20 mouse cellular contexts compared by ENCODE assay signal in genomic region chr7:16349999-16350398, GRCm38 (mm10). TPM values are rescaled to one million over a fixed set of nuclear protein-coding genes. Genes with fewer than 3 reads are reported as not detected.
A peak's percentile ranks its signal among the peaks of the same experiment; 100 is the strongest.
DNase-seq lines count a peak whose midpoint lies in the region; ATAC-seq lines count a peak whose summit lies in the region.
"Had no signal": no experiment of that assay in that cellular context is flagged by ENCODE, and none has a peak within 500 bp of the region (broad histone marks: within the 10 kb centered on the region; RNA-seq: fewer than 3 reads in every experiment).

No protein-coding gene starts in this region.

- DNase-seq in heart, postnatal 4 days, result no peak
- peak; percentile 13 to 21 for DNase-seq in CD8-positive naive resting alpha-beta T cell, adult 2 months (ENCODE audit: low read depth in 2 of 2, low spot score in 2 of 2)
- DNase-seq in kidney, postnatal 10 days, result peak; percentile 37
- DNase-seq in cerebellum, adult 11 months, result no peak
- no peak for DNase-seq in gastrocnemius, adult 18-20 months (ENCODE audit: low spot score)
- DNase-seq: adrenal gland, postnatal 36 days; cerebellum, adult 18-20 months; cerebellum, postnatal 25 days; embryo, embryonic 11 days; gastrocnemius, adult 2 months; thymus, postnatal 4 days had no signal

- no peak for ATAC-seq in heart, embryonic 12.5 days (ENCODE audit: insufficient number of reproducible peaks, low FRiP score)
- ATAC-seq in heart, embryonic 13.5 days (ENCODE audit: extremely low read depth, insufficient number of reproducible peaks, low FRiP score, low TSS enrichment), result no peak
- ATAC-seq: forebrain, embryonic 16.5 days; intestine, embryonic 15.5 days; midbrain, embryonic 13.5 days had no signal

- peak overlapping the region; percentile 64; the same call in 1 of the 2 replicates for H3K27ac ChIP-seq in heart, embryonic 12.5 days (ENCODE audit: poor library complexity, severe bottlenecking)
- peak overlapping the region; percentile 76 for H3K27ac ChIP-seq in heart, embryonic 13.5 days (replicated peaks)
- H3K27ac ChIP-seq: gastrocnemius, adult 2 months; hindbrain, embryonic 15.5 days; intestine, embryonic 15.5 days; layer of hippocampus, adult 2 months; limb, embryonic 15.5 days; liver, embryonic 15.5 days; midbrain, embryonic 13.5 days had no signal

- no peak overlapping the region for H3K9ac ChIP-seq in heart, embryonic 12.5 days
- no peak overlapping the region for H3K9ac ChIP-seq in heart, embryonic 13.5 days
- H3K9ac ChIP-seq: hindbrain, embryonic 15.5 days; intestine, embryonic 15.5 days; limb, embryonic 15.5 days; liver, embryonic 15.5 days; midbrain, embryonic 13.5 days had no signal

- no peaks in the 10 kb centered on the region for H3K9me3 ChIP-seq in heart, embryonic 12.5 days (replicated peaks)
- no peaks in the 10 kb centered on the region; the same call in 1 of the 2 replicates for H3K9me3 ChIP-seq in heart, embryonic 13.5 days
- H3K9me3 ChIP-seq: hindbrain, embryonic 15.5 days; intestine, embryonic 15.5 days; limb, embryonic 15.5 days; liver, embryonic 15.5 days; midbrain, embryonic 13.5 days had no signal

- H3K27me3 ChIP-seq in heart, embryonic 12.5 days (replicated peaks), result no peaks in the 10 kb centered on the region
- no peaks in the 10 kb centered on the region for H3K27me3 ChIP-seq in heart, embryonic 13.5 days (replicated peaks)
- H3K27me3 ChIP-seq: hindbrain, embryonic 15.5 days; intestine, embryonic 15.5 days; limb, embryonic 15.5 days; liver, embryonic 15.5 days; midbrain, embryonic 13.5 days had no signal

- no peak overlapping the region for H3K4me2 ChIP-seq in heart, embryonic 12.5 days
- peak overlapping the region; percentile 2; the same call in 1 of the 2 replicates for H3K4me2 ChIP-seq in heart, embryonic 13.5 days
- H3K4me2 ChIP-seq: hindbrain, embryonic 15.5 days; intestine, embryonic 15.5 days; limb, embryonic 15.5 days; liver, embryonic 15.5 days; midbrain, embryonic 13.5 days had no signal

- H3K4me1 ChIP-seq in heart, embryonic 12.5 days (replicated peaks), result peaks cover 16% of the 10 kb centered on the region
- peaks cover 17% of the 10 kb centered on the region for H3K4me1 ChIP-seq in heart, embryonic 13.5 days
- H3K4me1 ChIP-seq: hindbrain, embryonic 15.5 days; intestine, embryonic 15.5 days; limb, embryonic 15.5 days; midbrain, embryonic 13.5 days had no signal

- H3K4me3 ChIP-seq in heart, embryonic 12.5 days, result no peak overlapping the region
- H3K4me3 ChIP-seq in heart, embryonic 13.5 days, result no peak overlapping the region
- H3K4me3 ChIP-seq: gastrocnemius, adult 2 months; hindbrain, embryonic 15.5 days; intestine, embryonic 15.5 days; layer of hippocampus, adult 2 months; limb, embryonic 15.5 days; liver, embryonic 15.5 days; midbrain, embryonic 13.5 days had no signal

- peaks cover 65% of the 10 kb centered on the region for H3K36me3 ChIP-seq in heart, embryonic 12.5 days
- H3K36me3 ChIP-seq in heart, embryonic 13.5 days, result peaks cover 77% of the 10 kb centered on the region

- WGBS in heart, embryonic 12.5 days, result 51% methylated on average over 5 of the region's 5 CpGs
- WGBS in heart, embryonic 13.5 days, result 50% methylated on average over 5 of the region's 5 CpGs

RNA-seq across cellular contexts. Expression of gene Sae1, which starts 37.6 kb away (rescaled TPM):
- polyA plus RNA-seq in heart, embryonic 12.5 days (2016; fragmentation: Nextera tagmentation; extraction: Ambion mirVana), result 232 and 254 TPM in 2 replicates
- total RNA-seq in heart, postnatal 4 days (2021), result 100 to 1,000 TPM; 105 to 110 TPM
- polyA plus RNA-seq in heart, embryonic 13.5 days (2015; fragmentation: Nextera tagmentation; extraction: Ambion mirVana), result 210 and 223 TPM in 2 replicates
- total RNA-seq in gastrocnemius, adult 18-20 months (2021), result 10 to 100 TPM; 25.3 to 30.6 TPM

RNA-seq across cellular contexts. Expression of gene Bbc3, which starts 41.8 kb away (rescaled TPM):
- 9.8 and 10.4 TPM in 2 replicates for polyA plus RNA-seq in heart, embryonic 12.5 days (2016; fragmentation: Nextera tagmentation; extraction: Ambion mirVana)
- total RNA-seq in heart, postnatal 4 days (2021), result 1 to 10 TPM; 7.0 to 9.0 TPM
- polyA plus RNA-seq in heart, embryonic 13.5 days (2015; fragmentation: Nextera tagmentation; extraction: Ambion mirVana), result 8.2 and 8.8 TPM in 2 replicates
- total RNA-seq in gastrocnemius, adult 18-20 months (2021), result 1 to 10 TPM; 1.2 to 2.3 TPM

RNA-seq across cellular contexts. Expression of gene Zc3h4, which starts 50.7 kb away (rescaled TPM):
- polyA plus RNA-seq in heart, embryonic 12.5 days (2016; fragmentation: Nextera tagmentation; extraction: Ambion mirVana), result 14.3 and 14.9 TPM in 2 replicates
- 10 to 100 TPM; 36.8 to 39.3 TPM for total RNA-seq in heart, postnatal 4 days (2021)
- polyA plus RNA-seq in heart, embryonic 13.5 days (2015; fragmentation: Nextera tagmentation; extraction: Ambion mirVana), result 8.2 and 8.7 TPM in 2 replicates
- 10 to 100 TPM; 27.7 to 28.6 TPM for total RNA-seq in gastrocnemius, adult 18-20 months (2021)

Comparison
In these comparisons a context has a peak if more than half of its experiments do, and no peak if none do; other contexts are left out.
1. DNase-seq: peak in CD8-positive naive resting alpha-beta T cell, adult 2 months (2 of 2) and kidney, postnatal 10 days (single experiment); none in heart, postnatal 4 days (single experiment), cerebellum, adult 11 months (single experiment) and gastrocnemius, adult 18-20 months (single experiment).